ENCODE assay signal across 9 mouse cellular contexts in genomic region chr5:35795481-35796048, GRCm38 (mm10). TPM values are rescaled to one million over a fixed set of nuclear protein-coding genes. Genes with fewer than 3 reads are reported as not detected.
DNase-seq lines count a peak whose midpoint lies in the region; ATAC-seq and TF ChIP-seq lines count a peak whose summit lies in the region.
"Had no signal": no experiment of that assay in that cellular context is flagged by ENCODE, and none has a peak within 500 bp of the region (broad histone marks: within the 10 kb centered on the region; RNA-seq: fewer than 3 reads in every experiment).

No protein-coding gene starts in this region.

- H3K4me2 ChIP-seq in heart, embryonic 11.5 days: no peak overlapping the region
- no peak overlapping the region for H3K4me2 ChIP-seq in kidney, embryonic 15.5 days
- no peak overlapping the region for H3K4me2 ChIP-seq in neural tube, embryonic 14.5 days (ENCODE audit: low read depth, low read length)
- H3K4me2 ChIP-seq: limb, embryonic 12.5 days had no signal

- 49% methylated on average over 7 of the region's 7 CpGs for WGBS in heart, embryonic 11.5 days (ENCODE audit: insufficient replicate concordance)
- 65% methylated on average over 7 of the region's 7 CpGs for WGBS in kidney, embryonic 15.5 days
- 60% methylated on average over 7 of the region's 7 CpGs for WGBS in liver, adult 2 months
- 69% methylated on average over 7 of the region's 7 CpGs for whole genome bisulfite sequencing in neural tube, embryonic 14.5 days

- peaks cover 16% of the 10 kb centered on the region for H3K4me1 ChIP-seq in heart, embryonic 11.5 days (ENCODE audit: control insufficient read depth, insufficient read depth, low read length)
- H3K4me1 ChIP-seq in kidney, embryonic 15.5 days: 0 out of 2 replicates have a peak, but pooled peaks cover 9% of the 10 kb centered on the region
- H3K4me1 ChIP-seq in liver, adult 2 months (ENCODE audit: control insufficient read depth, insufficient read depth, low read length): no peaks in the 10 kb centered on the region
- no peaks in the 10 kb centered on the region for H3K4me1 ChIP-seq in neural tube, embryonic 14.5 days (ENCODE audit: control insufficient read depth, insufficient read depth, low read length)

- TF ChIP-seq POLR2A in liver, adult 2 months (IDR thresholded peaks at IDR 0.05; ENCODE audit: extremely low read depth, insufficient read depth, low read length): no peak

- H3K4me3 ChIP-seq in heart, embryonic 11.5 days (ENCODE audit: low read depth, low read length): no peak overlapping the region
- H3K4me3 ChIP-seq in kidney, embryonic 15.5 days (replicated peaks): no peak overlapping the region
- H3K4me3 ChIP-seq in liver, adult 2 months (ENCODE audit: insufficient read depth, low read depth, low read length): no peak overlapping the region
- no peak overlapping the region for H3K4me3 ChIP-seq in neural tube, embryonic 14.5 days (ENCODE audit: low read depth, low read length)
- H3K4me3 ChIP-seq: limb, embryonic 12.5 days had no signal

- H3K79me2 ChIP-seq in liver, adult 2 months (ENCODE audit: control insufficient read depth, insufficient read depth, low read length): no peaks in the 10 kb centered on the region

- peak; percentile 43 for DNase-seq in adrenal gland, adult 8-10 months
- DNase-seq in embryo, embryonic 9.5 days (ENCODE audit: extremely low spot score): peak; percentile 60
- peak; percentile 40 for DNase-seq in liver, adult 2 months (ENCODE audit: extremely low read depth, low read depth, low spot score)
- DNase-seq in thymus, postnatal 36 days: peak; percentile 29 to 40

- peak overlapping the region; percentile 77 for H3K27ac ChIP-seq in heart, embryonic 11.5 days (ENCODE audit: low read depth, low read length)
- 0 out of 2 replicates have a peak overlapping the region, but pooled peaks have one; percentile 22 for H3K27ac ChIP-seq in kidney, embryonic 15.5 days
- no peak overlapping the region for H3K27ac ChIP-seq in liver, adult 2 months (replicated peaks; ENCODE audit: insufficient read depth, low read depth, low read length)
- H3K27ac ChIP-seq in neural tube, embryonic 14.5 days (ENCODE audit: low read depth, low read length): no peak overlapping the region
- H3K27ac ChIP-seq: limb, embryonic 12.5 days had no signal

- H3K9ac ChIP-seq in heart, embryonic 11.5 days (ENCODE audit: low read depth, low read length): no peak overlapping the region
- no peak overlapping the region for H3K9ac ChIP-seq in kidney, embryonic 15.5 days
- no peak overlapping the region for H3K9ac ChIP-seq in liver, adult 2 months (ENCODE audit: low read depth, low read length)
- H3K9ac ChIP-seq in neural tube, embryonic 14.5 days (replicated peaks; ENCODE audit: low read depth, low read length): no peak overlapping the region
- H3K9ac ChIP-seq: limb, embryonic 12.5 days had no signal

- peak; percentile 51 for ATAC-seq in CD4-positive, CD25-positive, alpha-beta regulatory T cell, adult 4 months
- peak; percentile 66 for ATAC-seq in heart, embryonic 11.5 days (replicated peaks; ENCODE audit: insufficient number of reproducible peaks, low FRiP score, low TSS enrichment)
- peak; percentile 70 for ATAC-seq in kidney, embryonic 15.5 days (replicated peaks; ENCODE audit: low FRiP score)
- peak; percentile 56; the same call in 1 of the 2 replicates for ATAC-seq in neural tube, embryonic 14.5 days (ENCODE audit: low read depth)

- H3K9me3 ChIP-seq in heart, embryonic 11.5 days (replicated peaks; ENCODE audit: control insufficient read depth, low read length): no peaks in the 10 kb centered on the region
- no peaks in the 10 kb centered on the region for H3K9me3 ChIP-seq in kidney, embryonic 15.5 days (replicated peaks)
- no peaks in the 10 kb centered on the region for H3K9me3 ChIP-seq in neural tube, embryonic 14.5 days (ENCODE audit: control insufficient read depth, low read length)
- H3K9me3 ChIP-seq: limb, embryonic 12.5 days had no signal

- peaks cover 11% of the 10 kb centered on the region; the same call in 1 of the 2 replicates for H3K27me3 ChIP-seq in heart, embryonic 11.5 days (ENCODE audit: control insufficient read depth, insufficient read depth, low read length)
- H3K27me3 ChIP-seq in kidney, embryonic 15.5 days: peaks cover 4% of the 10 kb centered on the region; the same call in 1 of the 2 replicates
- no peaks in the 10 kb centered on the region for H3K27me3 ChIP-seq in liver, adult 2 months (ENCODE audit: control insufficient read depth, insufficient read depth, low read length)
- no peaks in the 10 kb centered on the region for H3K27me3 ChIP-seq in neural tube, embryonic 14.5 days (ENCODE audit: control insufficient read depth, insufficient read depth, low read length)

- no peaks in the 10 kb centered on the region for H3K36me3 ChIP-seq in heart, embryonic 11.5 days (ENCODE audit: control insufficient read depth, insufficient read depth, low read length)
- no peaks in the 10 kb centered on the region for H3K36me3 ChIP-seq in kidney, embryonic 15.5 days
- no peaks in the 10 kb centered on the region for H3K36me3 ChIP-seq in liver, adult 2 months (ENCODE audit: control insufficient read depth, insufficient read depth, low read length)
- no peaks in the 10 kb centered on the region for H3K36me3 ChIP-seq in neural tube, embryonic 14.5 days (ENCODE audit: control insufficient read depth, insufficient read depth, low read length)
- H3K36me3 ChIP-seq: limb, embryonic 12.5 days had no signal

- TF ChIP-seq CTCF in liver, adult 2 months (IDR thresholded peaks at IDR 0.05; ENCODE audit: low read depth, low read length): peak; percentile 99

RNA-seq across cellular contexts. Expression of gene Ablim2, which starts 37.9 kb away (rescaled TPM):
- polyA plus RNA-seq in CD4-positive, CD25-positive, alpha-beta regulatory T cell, adult 4 months (2017; shearing (Covaris generic)): 1 to 10 TPM; 2.8 to 3.4 TPM
- 10 to 100 TPM in 2 of 4 experiments, 1 to 10 TPM in 2; 4.4 to 21.5 (median 11.4) TPM for total RNA-seq in adrenal gland, adult 8-10 months (2022)
- polyA plus RNA-seq in heart, embryonic 11.5 days (2014; fragmentation: Nextera tagmentation; extraction: Ambion mirVana): 1.9 and 2.5 TPM in 2 replicates
- 1.7 and 2.7 TPM in 2 replicates for polyA plus RNA-seq in kidney, embryonic 15.5 days (2015; fragmentation: Nextera tagmentation; extraction: Ambion mirVana)
- 1.9 and 2.3 TPM in 2 replicates for total RNA-seq in liver, adult 2 months (2014; rRNA removed)
- polyA plus RNA-seq in liver, adult 2 months (2012; rRNA removed): 3.5 and 5.9 TPM in 2 replicates
- polyA plus RNA-seq in neural tube, embryonic 14.5 days (2014; fragmentation: Nextera tagmentation; extraction: Ambion mirVana): 18.3 and 26.1 TPM in 2 replicates

RNA-seq across cellular contexts. Expression of gene Sh3tc1, which starts 55.8 kb away (rescaled TPM):
- 1 to 10 TPM; 2.6 to 4.4 TPM for polyA plus RNA-seq in CD4-positive, CD25-positive, alpha-beta regulatory T cell, adult 4 months (2017; shearing (Covaris generic))
- total RNA-seq in adrenal gland, adult 8-10 months (2022): 10 to 100 TPM; 34.2 to 35.9 (median 35.1) TPM
- 4.7 and 8.4 TPM in 2 replicates for polyA plus RNA-seq in heart, embryonic 11.5 days (2014; fragmentation: Nextera tagmentation; extraction: Ambion mirVana)
- polyA plus RNA-seq in kidney, embryonic 15.5 days (2015; fragmentation: Nextera tagmentation; extraction: Ambion mirVana): 16.6 and 20.4 TPM in 2 replicates
- total RNA-seq in liver, adult 2 months (2014; rRNA removed): 4.8 and 5.2 TPM in 2 replicates
- polyA plus RNA-seq in liver, adult 2 months (2012; rRNA removed): 2.1 and 3.0 TPM in 2 replicates
- polyA plus RNA-seq in neural tube, embryonic 14.5 days (2014; fragmentation: Nextera tagmentation; extraction: Ambion mirVana): 1.3 and 3.9 TPM in 2 replicates

Comparison
In these comparisons a context has a peak if more than half of its experiments do, and no peak if none do; other contexts are left out.
1. H3K27ac ChIP-seq: peak in heart, embryonic 11.5 days (single experiment) and kidney, embryonic 15.5 days (single experiment); none in liver, adult 2 months (single experiment) and neural tube, embryonic 14.5 days (single experiment).
2. Peak in every context shown above with its lines, with median percentiles within 50 percentile points of each other: ATAC-seq and DNase-seq.